Mouse (Mus musculus): Measurements from ENCODE around the gene Htr3b.
"Not testable (repeated sequence)": the region's sequence is repeated elsewhere in the genome, so short reads cannot be mapped to it uniquely, and the experiment has no call there.

Htr3b gene

GRCm38 (mm10) chr9:48964587-48965040, at the start of gene Htr3b:
TSS of gene Htr3b (minus strand) at chr9:48964990.
- DNase-seq (ENCODE audit: low spot score in 2 of 2): no peak

DNA sequence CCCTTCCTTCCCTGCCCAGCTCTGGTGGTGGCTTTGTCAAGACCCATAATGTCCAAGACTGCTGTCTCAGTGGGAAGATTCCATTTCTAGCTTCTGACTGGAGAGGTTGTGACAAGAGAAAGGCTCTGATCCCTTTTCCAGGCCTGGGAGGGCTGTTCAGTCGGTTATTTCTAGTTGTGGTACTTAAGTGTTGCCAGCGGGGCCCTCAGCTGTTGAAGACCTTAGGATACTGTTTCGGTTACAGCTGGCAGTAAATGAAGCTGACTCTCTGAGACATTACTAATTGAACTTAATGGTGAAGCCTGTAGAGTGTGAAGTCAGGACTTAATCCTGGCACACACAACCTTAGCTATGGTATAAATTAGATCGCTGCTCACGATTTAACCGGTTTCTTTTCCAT, 34.5 kb upstream of the Htr3b start:
- DNase-seq (ENCODE audit: low spot score in 2 of 2): no peak

DNA sequence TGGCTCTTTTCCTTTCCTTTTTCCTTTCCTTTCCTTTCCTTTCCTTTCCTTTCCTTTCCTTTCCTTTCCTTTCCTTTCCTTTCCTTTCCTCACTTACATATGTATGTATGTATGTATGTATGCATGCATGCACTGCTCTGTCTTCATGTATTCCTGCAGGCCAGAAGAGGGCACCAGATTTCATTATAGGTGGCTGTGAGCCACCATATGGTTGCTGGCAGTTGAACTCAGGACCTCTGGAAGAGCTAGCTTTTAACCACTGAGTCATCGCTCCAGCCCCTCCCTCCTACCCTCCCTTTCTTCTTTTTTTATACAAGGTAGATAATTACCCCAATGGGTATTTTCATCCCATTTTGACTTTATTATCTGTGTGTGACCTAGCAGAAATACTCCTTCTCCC, 30.9 kb upstream of the Htr3b start:
- no peak for DNase-seq (ENCODE audit: low spot score in 2 of 2)

GRCm38 (mm10) chr9:48994779-48995178, 30.0 kb upstream of the Htr3b start:
- DNase-seq (ENCODE audit: low spot score in 2 of 2): no peak

GRCm38 (mm10) chr9:48991671-48992070, 26.9 kb upstream of the Htr3b start:
- no peak for DNase-seq (ENCODE audit: low spot score in 2 of 2)

DNA sequence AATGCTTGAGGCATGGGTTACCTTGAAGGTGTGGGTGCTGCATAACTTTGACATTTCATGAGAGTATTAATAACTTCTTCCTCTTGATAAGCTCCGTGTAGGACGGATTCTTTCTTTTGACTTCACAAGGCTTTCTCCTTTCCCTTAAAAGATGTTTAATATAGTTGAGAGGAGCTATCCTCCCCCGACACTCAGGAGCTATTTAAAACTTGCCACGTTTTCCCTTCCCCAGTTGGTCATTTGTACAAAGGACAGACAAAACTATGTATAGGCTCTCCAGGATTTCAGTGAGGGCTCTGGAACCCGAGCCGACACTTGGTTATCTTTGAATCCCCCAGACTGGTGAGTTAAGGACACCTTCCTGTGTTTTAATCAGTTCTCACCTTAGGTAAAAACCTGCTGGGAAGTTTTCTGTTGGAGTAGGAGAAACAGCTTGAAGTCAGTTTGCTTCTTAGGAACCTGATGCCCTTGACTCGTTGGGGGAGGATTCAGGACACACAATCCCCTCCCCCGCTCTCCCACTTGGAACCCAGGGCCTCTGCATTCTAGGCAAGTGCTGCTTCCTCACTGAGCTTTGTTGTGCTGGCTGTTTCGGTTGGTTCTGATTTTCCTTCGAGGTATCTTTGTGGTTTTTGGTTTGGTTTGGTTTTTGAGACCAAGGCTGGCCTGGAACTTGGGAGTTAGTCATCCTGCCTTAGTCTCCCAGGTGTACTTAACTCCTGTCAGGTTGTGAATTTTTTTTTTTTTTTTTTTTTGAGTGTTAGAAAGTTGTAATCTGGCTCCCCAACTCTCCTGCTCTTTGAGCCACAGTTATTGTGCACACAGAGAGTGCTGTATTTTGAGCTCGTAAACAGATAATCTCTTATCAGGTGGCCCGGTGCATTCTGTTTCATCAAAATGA, 22.7 kb upstream of the Htr3b start:
- peak in 1 of 2 experiments; percentile 26 for DNase-seq (ENCODE audit: low spot score in 2 of 2)

GRCm38 (mm10) chr9:48986616-48987141, 21.9 kb upstream of the Htr3b start:
- peak; percentile 68 to 78 for DNase-seq (ENCODE audit: low spot score in 2 of 2)

- DNase-seq (ENCODE audit: low spot score in 2 of 2): no peak
Measured at GRCm38 (mm10) chr9:48985708-48986088, 20.9 kb upstream of the Htr3b start.

DNA sequence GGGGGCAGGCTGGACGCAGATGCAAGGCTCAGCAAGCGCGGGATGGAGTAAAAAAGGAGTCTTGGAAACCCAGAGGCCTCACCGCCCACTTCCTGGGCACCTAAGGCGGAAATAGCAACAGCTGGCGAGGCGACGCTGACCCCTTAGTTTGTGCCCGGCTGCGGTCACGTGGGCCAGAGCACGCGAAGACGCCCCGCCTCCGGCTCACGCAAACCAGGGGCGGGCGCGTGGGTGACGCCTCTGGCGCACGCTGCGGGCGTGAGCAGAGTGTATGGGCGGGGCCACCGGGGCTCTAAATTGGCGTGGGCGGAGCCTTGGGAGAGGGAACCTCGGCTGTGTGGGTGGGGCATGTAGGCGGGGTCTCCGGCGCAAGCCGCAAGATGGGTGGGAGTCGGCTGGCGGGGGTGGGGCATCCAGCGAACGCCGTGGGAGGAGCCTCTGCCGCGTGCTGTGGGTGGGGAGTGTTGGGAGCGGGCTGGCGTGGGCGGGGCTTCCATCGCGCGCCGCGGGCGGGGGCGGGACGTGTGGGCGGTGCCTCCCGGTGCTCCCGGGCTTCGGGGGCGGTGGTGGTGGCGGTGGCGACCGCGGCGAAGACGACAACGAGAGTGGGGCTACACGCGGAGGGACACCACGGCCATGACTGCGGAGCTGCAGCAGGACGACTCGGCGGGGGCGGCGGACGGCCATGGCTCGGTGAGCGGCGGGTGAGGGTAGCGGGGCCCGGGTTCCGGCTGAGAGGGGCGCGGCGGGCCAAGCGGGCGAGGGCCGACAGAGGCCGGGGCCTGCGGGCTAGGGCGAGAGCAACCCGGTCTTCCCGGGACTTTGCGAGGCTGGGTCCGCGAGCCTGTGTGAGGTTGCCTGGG, 20.3 kb upstream of the Htr3b start, which contains the start of gene Usp28:
TSS of gene Usp28 (plus strand) at position 531 of the 863 bp plus-strand sequence.
- DNase-seq (ENCODE audit: low spot score in 2 of 2): peak; percentile 98 to 99

- no peak for DNase-seq (ENCODE audit: low spot score in 2 of 2)
Measured at GRCm38 (mm10) chr9:48984320-48984844, 19.6 kb upstream of the Htr3b start.

DNA sequence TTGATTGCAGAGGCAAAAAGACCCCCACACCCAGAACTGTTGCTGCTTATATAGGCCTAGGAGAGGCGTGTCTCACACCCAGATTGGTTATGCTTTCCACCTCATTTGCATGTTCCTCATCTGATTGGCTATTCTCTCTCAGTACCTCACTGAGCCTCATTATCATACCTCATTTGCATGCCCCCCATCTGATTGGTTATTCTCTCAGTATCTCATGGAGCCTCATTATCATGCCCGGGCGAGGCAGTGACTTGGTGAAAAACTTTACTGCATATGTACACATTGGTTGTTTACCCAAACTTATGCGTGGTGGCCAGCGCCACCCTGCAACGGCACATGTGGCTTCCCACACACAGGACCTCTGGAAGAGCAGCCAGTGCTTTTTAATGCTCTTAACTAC, 19.0 kb upstream of the Htr3b start:
- DNase-seq (ENCODE audit: low spot score in 2 of 2): not testable (repeated sequence)

DNA sequence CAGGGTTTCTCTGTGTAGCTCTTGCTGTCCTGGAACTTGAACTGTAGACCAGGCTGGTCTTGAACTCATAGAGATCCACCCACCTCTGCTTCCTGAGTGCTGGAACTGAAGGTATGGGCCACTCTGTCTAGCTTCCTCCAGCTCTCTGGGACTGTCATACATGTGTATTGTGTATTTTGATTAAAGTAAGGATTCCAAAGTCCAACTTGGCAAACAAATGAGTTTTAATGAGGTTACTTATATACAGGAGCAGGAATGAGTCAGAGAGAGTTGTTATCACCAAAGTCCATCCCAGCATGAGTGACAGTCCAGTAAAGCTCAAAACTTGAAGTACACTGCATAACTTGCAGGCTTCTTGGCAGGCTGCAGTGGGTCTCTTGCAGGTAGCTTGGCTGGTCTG, 17.0 kb upstream of the Htr3b start:
- no peak for DNase-seq (ENCODE audit: low spot score in 2 of 2)

- no peak for DNase-seq (ENCODE audit: low spot score in 2 of 2)
Measured at GRCm38 (mm10) chr9:48980781-48981180, 16.0 kb upstream of the Htr3b start.

DNA sequence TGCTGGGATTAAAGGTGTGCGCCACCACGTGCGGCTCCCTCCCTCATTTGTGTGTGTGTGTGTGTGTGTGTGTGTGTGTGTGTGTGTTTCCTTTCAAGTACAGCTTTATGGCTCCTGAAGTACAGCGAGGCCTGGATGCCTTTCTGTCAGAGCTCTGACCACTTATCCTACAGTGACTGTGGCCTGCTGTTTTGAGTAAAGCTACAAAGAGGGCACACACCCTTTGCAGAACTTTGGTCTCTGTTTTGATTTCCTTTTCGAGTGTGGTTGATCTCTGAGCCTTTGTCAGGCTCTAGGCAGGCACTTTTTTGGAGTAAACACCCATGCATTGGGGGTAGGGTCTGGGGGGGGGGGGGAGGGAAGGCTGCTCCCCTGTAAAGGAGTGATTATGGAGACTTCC, 15.6 kb upstream of the Htr3b start:
- DNase-seq (ENCODE audit: low spot score in 2 of 2): no peak

DNA sequence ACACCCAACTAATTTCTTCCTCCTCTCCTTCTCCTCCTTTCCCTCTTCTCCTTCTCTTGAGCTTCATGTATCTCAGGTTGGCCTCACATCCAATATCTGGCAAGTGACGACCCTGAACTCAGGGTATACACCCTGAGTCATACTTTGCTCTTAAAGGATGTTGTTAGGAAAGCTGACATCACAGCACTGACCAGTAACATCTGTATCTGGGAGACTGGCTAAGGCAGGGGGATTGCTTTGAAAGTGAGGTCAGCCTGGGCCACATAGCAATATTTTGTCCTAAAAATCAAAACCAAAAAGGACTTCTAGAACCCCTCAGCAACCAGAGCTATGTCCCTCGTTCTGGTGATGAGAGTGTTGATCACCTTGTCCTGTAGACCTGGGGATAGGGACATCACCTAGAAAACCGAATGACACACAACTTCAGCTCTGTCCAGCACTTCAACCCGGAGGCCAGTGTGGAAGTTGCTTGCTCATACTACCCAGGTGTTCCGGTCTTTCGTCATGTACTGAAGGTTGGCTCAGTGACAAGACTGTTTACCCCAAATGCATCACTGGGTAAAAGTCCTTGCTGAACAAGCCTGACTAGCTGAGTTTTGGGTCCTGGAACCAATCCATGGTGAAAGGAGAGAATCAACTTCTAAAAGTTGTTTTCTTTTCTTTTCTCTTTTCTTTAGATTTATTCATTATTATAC, 12.0 kb upstream of the Htr3b start:
- DNase-seq (ENCODE audit: low spot score in 2 of 2): no peak

DNA sequence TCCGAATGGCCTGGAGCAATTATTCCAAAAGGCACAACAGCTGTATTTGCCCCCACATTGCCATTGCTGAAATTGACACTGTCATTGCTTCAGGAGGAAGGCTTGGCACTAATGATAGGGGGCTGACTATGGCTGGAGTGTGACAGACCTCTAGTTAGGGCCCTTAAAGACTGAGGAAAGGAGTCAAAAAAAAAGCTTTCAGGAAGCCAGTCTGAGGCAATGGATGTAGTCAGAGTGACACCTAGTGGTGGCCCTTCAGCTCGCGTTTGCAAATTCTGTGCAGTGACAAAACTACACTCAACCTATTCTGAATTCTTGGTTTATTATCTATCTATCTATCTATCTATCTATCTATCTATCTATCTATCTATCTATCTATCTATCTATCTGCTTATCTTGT, 7.7 kb upstream of the Htr3b start:
- DNase-seq (ENCODE audit: low spot score in 2 of 2): no peak

GRCm38 (mm10) chr9:48962131-48962530, 2.7 kb downstream of the Htr3b start:
- DNase-seq (ENCODE audit: low spot score in 2 of 2): no peak

DNA sequence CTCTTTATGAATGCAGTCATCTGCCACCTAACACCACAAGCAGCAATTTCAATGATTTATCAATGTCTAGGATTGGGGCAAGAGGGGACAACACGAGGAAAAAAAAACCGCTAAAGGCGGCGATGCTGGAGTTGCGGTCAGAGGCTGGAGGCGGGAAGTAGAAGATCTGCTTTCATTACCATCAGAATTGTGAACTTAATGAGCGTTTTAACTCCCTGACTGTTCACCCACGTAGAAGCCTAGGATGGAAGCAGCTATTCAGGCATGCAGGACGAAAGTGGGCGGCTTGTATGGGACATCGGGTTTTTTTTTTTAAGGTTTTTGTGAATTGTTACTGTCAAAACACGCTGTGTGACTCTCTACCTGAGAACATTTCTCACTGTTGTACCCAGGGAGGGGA, 3.5 kb downstream of the Htr3b start:
- no peak for DNase-seq (ENCODE audit: low spot score in 2 of 2)

DNA sequence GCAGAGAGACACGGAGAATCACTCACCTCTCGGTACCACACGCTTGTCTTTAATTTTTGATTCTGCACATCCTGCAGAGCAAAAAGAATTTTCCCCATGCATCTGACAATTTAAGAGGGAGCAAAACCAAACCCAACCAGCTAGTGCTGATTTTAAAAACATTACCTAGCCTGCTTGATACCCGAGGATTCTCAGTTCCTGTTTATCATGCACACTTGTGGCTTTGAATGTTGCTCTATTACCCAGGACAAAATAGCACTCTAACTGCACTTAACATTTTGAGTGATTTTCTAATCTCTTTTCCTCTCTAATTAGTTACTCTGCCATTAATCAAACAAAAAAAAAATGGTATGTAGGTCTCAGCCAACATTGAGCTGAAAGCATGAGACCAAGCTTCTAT, 17.2 kb downstream of the Htr3b start:
- DNase-seq (ENCODE audit: low spot score in 2 of 2): no peak

- no peak for DNase-seq (ENCODE audit: low spot score in 2 of 2)
Measured at GRCm38 (mm10) chr9:48942349-48942748, 22.4 kb downstream of the Htr3b start.

GRCm38 (mm10) chr9:48929436-48929835, 35.4 kb downstream of the Htr3b start:
- DNase-seq (ENCODE audit: low spot score in 2 of 2): no peak

All from heart, adult 9 months (tissue).